Mouse (Mus musculus): ENCODE results near the gene Zmym1. TPM values are rescaled to one million over a fixed set of nuclear protein-coding genes. Genes with fewer than 3 reads are reported as not detected.
"Not testable (repeated sequence)": the region's sequence is repeated elsewhere in the genome, so short reads cannot be mapped to it uniquely, and the experiment has no call there.

Zmym1 gene
- polyA plus RNA-seq, 1 experiment: 13.6 TPM

GRCm38 (mm10) chr4:127024240-127024639 is 36.7 kb downstream of the Zmym1 start:
- DNase-seq (ENCODE audit: low read depth): no peak
- TF ChIP-seq CTCF (IDR thresholded peaks at IDR 0.05; ENCODE audit: borderline replicate concordance, extremely low read depth, insufficient read depth, insufficient read length): no peak
- TF ChIP-seq POLR2A (IDR thresholded peaks at IDR 0.05; ENCODE audit: borderline replicate concordance, extremely low read depth, insufficient read depth, insufficient read length, poor library complexity, severe bottlenecking): no peak

DNA sequence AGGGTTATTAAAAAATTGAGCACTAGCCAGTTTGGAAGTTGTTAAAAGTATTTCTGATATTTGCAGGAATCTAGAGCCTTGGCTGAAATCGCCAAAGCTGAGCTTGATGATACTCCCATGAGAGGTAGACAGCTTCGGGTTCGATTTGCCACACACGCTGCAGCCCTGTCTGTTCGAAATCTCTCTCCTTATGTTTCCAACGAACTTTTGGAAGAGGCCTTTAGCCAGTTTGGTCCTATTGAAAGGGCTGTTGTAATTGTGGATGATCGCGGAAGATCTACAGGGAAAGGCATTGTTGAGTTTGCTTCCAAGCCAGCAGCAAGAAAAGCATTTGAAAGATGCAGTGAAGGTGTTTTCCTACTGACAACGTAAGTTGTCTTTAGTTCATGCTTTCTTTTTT is 37.8 kb downstream of the Zmym1 start:
- no peak for DNase-seq (ENCODE audit: low read depth)
- no peak for TF ChIP-seq POLR2A (IDR thresholded peaks at IDR 0.05; ENCODE audit: borderline replicate concordance, extremely low read depth, insufficient read depth, insufficient read length, poor library complexity, severe bottlenecking)
- no peak for TF ChIP-seq CTCF (IDR thresholded peaks at IDR 0.05; ENCODE audit: borderline replicate concordance, extremely low read depth, insufficient read depth, insufficient read length)

GRCm38 (mm10) chr4:127021989-127022626 is 38.8 kb downstream of the Zmym1 start:
- DNase-seq (ENCODE audit: low read depth): peak; percentile 96
- peak; percentile 48; the same call in 1 of the 2 replicates for TF ChIP-seq CTCF (IDR thresholded peaks at IDR 0.05; ENCODE audit: borderline replicate concordance, extremely low read depth, insufficient read depth, insufficient read length)
- no peak for TF ChIP-seq POLR2A (IDR thresholded peaks at IDR 0.05; ENCODE audit: borderline replicate concordance, extremely low read depth, insufficient read depth, insufficient read length, poor library complexity, severe bottlenecking)

GRCm38 (mm10) chr4:127021151-127021945 is 39.6 kb downstream of the Zmym1 start, which contains the start of gene Sfpq:
TSS of gene Sfpq (plus strand) at chr4:127021324.
- TF ChIP-seq CTCF (IDR thresholded peaks at IDR 0.05; ENCODE audit: borderline replicate concordance, extremely low read depth, insufficient read depth, insufficient read length): no peak
- TF ChIP-seq POLR2A (IDR thresholded peaks at IDR 0.05; ENCODE audit: borderline replicate concordance, extremely low read depth, insufficient read depth, insufficient read length, poor library complexity, severe bottlenecking): peak; percentile 88; the same call in 1 of the 2 replicates
- DNase-seq (ENCODE audit: low read depth): peak; percentile 99

DNA sequence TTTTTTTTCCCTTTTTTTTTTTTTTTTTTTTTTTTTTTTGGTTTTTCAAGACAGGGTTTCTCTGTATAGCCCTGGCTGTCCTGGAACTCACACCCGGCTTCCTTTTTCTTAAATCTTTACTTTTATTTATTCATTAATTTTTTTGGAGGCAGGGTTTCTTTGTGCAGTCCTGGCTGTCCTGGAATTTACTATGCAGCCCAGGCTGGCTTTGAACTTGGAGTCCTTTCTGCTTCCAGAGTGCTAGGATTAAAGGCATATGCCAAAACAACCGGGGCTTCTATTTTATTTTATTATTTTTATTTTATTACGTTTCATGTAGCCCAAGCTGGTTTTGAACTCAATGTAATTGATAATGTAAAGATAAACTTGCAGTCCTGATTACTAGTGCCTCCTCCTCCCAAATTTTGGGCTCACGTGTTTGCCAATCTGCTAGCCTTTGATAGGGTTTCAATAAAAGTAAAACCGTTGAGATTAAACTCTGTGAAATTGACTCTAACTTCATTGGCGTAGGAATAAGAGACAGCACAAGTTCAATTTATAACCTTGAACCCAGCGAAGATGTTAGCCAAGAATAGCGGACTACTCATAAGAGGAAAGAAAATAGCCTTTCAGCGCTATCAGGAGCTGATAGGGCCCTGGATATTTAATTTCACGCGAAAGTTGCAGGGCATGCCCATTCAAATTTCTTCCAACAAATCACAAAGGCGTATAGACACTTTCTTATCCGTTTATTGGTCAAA is 40.4 kb downstream of the Zmym1 start:
- no peak for TF ChIP-seq POLR2A (IDR thresholded peaks at IDR 0.05; ENCODE audit: borderline replicate concordance, extremely low read depth, insufficient read depth, insufficient read length, poor library complexity, severe bottlenecking)
- TF ChIP-seq CTCF (IDR thresholded peaks at IDR 0.05; ENCODE audit: borderline replicate concordance, extremely low read depth, insufficient read depth, insufficient read length): no peak
- DNase-seq (ENCODE audit: low read depth): no peak

GRCm38 (mm10) chr4:127016366-127016765 is 44.6 kb downstream of the Zmym1 start:
- DNase-seq (ENCODE audit: low read depth): no peak
- TF ChIP-seq POLR2A (IDR thresholded peaks at IDR 0.05; ENCODE audit: borderline replicate concordance, extremely low read depth, insufficient read depth, insufficient read length, poor library complexity, severe bottlenecking): no peak

DNA sequence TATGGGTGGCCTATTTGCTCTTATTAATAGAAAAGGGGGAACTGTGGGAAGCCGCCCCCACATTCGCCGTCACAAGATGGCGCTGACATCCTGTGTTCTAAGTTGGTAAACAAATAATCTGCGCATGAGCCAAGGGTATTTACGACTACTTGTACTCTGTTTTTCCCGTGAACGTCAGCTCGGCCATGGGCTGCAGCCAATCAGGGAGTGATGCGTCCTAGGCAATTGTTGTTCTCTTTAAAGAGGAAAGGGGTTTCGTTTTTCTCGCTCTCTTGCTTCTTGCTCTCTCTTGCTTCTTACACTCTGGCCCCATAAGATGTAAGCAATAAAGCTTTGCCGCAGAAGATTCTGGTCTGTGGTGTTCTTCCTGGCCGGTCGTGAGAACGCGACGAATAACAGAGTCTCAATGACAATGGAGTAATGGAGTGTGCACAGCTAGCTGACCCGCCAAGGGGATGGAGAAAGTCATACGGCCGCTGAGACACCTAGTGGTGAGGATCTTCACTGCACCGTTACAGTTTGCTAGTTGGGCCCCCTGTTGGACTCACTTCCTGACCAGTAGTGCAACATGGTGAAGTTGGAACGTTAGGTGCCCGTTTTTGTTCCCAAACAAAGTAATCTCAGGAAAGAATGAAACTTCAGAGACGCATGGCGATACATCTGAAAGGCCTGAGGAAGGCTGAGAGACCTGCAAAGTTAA is 45.5 kb downstream of the Zmym1 start:
- TF ChIP-seq CTCF (IDR thresholded peaks at IDR 0.05; ENCODE audit: borderline replicate concordance, extremely low read depth, insufficient read depth, insufficient read length): peak; percentile 84

DNA sequence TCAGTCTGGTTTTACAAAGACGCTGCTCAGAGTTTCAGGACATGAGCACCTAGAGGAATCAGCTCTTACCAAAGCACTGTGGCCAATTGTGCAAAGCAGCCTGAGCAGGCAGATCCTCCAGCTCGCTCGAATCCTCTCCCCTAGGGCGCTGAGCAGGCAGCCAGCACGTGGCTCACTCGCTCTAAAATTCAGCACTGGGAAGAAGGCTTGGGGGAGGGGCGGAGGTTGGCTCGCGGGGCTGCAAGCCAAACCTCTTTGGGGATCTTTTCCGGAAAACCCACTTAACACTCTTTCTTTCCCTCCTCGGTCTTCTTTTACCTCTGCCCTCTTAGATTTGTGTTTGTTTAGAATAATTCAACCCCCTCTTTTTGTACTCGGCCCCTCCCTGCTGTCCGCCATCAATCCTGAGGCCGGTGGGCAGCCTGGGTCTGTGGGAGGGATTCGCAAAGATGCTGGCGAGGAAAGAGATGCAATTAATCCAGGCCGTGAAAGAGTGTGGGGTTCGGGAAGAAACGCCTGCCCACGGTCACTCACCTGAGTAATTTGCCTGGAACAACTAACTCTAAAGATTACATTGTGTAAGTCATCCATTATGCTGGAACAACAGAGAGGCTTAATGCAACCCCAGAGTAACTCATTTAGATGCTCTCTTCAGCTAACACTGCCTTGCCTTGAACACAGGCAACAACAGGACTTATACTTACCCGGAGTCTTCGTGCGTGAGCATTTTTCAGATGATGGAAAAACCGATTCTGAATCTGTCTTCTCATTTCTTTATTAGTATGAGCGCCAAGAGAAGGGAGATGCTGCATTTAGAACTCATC is 55.6 kb downstream of the Zmym1 start:
- TF ChIP-seq CTCF (IDR thresholded peaks at IDR 0.05; ENCODE audit: borderline replicate concordance, extremely low read depth, insufficient read depth, insufficient read length) (no peak), POLR2A (IDR thresholded peaks at IDR 0.05; ENCODE audit: borderline replicate concordance, extremely low read depth, insufficient read depth, insufficient read length, poor library complexity, severe bottlenecking) (no peak)
- peak; percentile 92 for DNase-seq (ENCODE audit: low read depth)

More for the DNA sequence above, 45.5 kb downstream of the Zmym1 start:
- DNase-seq (ENCODE audit: low read depth): peak; percentile 92

- TF ChIP-seq POLR2A (IDR thresholded peaks at IDR 0.05; ENCODE audit: borderline replicate concordance, extremely low read depth, insufficient read depth, insufficient read length, poor library complexity, severe bottlenecking): no peak
- no peak for DNase-seq (ENCODE audit: low read depth)
These were observed 56.6 kb downstream of the Zmym1 start for GRCm38 (mm10) chr4:127004384-127004783.

DNA sequence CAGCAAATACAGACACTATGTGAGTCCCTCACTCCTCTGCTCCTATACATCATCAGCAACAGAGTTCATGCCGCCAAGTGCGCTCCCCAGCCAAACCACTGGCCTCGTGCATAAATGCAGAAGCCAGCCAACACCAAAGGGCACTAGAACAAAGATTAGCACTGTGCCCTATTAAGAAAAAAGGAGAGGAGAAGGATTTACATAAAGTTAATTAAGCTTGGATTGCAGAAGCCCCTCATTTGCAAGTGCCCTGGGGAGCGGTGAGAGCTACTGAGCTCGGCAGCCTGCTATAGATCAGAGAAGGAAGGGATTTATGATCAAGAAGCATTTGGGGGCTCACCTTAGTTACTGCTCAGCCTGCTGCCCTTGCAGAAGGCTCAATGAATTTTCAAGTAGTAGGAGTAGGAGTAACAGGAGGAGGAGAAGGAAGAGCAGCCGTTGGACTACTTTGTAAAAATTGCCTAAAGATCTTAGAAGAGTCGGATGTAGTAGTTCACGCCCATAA is 60.3 kb downstream of the Zmym1 start:
- peak; percentile 82 for DNase-seq (ENCODE audit: low read depth)
- TF ChIP-seq CTCF (IDR thresholded peaks at IDR 0.05; ENCODE audit: borderline replicate concordance, extremely low read depth, insufficient read depth, insufficient read length) (no peak), POLR2A (IDR thresholded peaks at IDR 0.05; ENCODE audit: borderline replicate concordance, extremely low read depth, insufficient read depth, insufficient read length, poor library complexity, severe bottlenecking) (no peak)

DNA sequence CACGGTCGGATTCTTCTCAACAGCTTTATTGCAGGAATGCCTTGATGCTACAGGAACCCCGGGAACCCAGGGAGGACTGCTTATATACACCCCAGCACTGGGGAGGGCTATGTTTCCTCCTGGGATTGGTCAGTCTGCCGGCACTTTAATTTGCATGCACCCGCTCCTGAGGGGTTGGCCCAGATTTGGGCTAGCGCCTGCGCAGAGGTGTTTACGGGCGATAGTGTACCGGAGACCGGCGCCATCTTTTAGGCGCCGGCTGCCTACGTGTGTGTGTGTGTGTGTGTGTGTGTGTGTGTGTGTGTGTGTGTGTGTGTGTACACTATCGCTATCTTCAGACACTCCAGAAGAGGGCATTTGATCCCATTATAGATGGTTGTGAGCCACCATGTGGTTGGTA is 61.6 kb downstream of the Zmym1 start:
- not testable (repeated sequence) for DNase-seq (ENCODE audit: low read depth)
